Mouse (Mus musculus) testis, adult 2 months (tissue): ENCODE data around the gene Kif16b.

ENCODE experiments used
- CTCF ChIP-seq: fragments of 200-500 bp; IDR thresholded peaks from 2 replicates; pipeline ENCODE4 v1.5.1; 2012; ENCODE audit warnings: low read depth, mild to moderate bottlenecking, inconsistent platforms, low read length, moderate library complexity; ENCODE audit not compliant: control insufficient read depth, insufficient read depth, insufficient replicate concordance
- POLR2A ChIP-seq: fragments of 200-500 bp; IDR thresholded peaks from 2 replicates; pipeline ENCODE4 v1.6.1; 2012; ENCODE audit warnings: low read depth, mild to moderate bottlenecking, inconsistent platforms, low read length, moderate library complexity; ENCODE audit not compliant: control insufficient read depth

- no peak for TF ChIP-seq CTCF
- no peak for TF ChIP-seq POLR2A
Observed at GRCm38 (mm10) chr2:142715912-142716260, 185.4 kb downstream of the Kif16b start.
